Mouse (Mus musculus) left cerebral cortex, adult 9 months (tissue): ENCODE results near the gene Txnrd2.

ENCODE experiments used
- DNase-seq, 2 experiments: peaks; one replicate each; pipeline ENCODE4 v3.0.0; 2022; ENCODE audit warnings: low spot score in 2 of 2

Gene Txnrd2

DNA sequence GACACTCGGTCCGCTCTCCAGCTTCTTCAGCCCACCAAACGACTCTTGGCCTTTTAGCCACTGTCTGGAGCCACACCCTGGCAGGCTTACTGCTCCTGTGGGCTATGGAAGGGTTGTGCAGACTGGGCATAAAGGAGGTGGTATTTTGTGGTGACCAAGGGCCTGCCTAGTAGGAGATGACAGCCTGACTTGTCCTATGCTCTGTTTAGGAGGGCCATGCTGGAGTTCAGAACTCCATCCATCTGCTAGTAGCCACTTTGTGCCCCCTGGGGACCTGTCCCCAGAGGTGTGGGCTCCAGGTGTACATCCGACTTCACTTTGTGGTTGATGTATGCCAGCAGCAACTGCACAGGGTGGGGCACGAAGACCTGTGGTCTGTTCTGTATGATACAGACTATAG is 32.6 kb upstream of the Txnrd2 start:
- DNase-seq: no peak

DNA sequence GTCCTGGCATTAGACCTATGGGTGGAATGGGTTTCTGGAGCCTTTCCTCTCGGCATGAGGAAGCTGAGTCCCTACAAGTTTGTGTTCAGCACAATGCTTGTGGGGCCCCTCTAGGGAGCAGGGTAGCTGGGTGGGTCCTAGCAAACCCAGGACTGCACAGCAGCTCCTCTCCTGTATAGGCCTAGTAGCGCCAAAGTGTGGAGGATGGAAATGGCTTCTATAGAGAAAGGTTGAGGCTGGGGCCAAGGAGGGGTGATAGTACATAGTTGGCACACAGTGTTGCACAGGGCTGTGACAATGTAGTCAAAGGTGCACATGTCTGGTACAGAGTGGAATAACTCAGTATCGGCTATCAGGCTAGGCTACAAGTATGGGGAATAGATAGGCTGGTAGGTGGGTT is 32.1 kb upstream of the Txnrd2 start:
- no peak for DNase-seq

DNA sequence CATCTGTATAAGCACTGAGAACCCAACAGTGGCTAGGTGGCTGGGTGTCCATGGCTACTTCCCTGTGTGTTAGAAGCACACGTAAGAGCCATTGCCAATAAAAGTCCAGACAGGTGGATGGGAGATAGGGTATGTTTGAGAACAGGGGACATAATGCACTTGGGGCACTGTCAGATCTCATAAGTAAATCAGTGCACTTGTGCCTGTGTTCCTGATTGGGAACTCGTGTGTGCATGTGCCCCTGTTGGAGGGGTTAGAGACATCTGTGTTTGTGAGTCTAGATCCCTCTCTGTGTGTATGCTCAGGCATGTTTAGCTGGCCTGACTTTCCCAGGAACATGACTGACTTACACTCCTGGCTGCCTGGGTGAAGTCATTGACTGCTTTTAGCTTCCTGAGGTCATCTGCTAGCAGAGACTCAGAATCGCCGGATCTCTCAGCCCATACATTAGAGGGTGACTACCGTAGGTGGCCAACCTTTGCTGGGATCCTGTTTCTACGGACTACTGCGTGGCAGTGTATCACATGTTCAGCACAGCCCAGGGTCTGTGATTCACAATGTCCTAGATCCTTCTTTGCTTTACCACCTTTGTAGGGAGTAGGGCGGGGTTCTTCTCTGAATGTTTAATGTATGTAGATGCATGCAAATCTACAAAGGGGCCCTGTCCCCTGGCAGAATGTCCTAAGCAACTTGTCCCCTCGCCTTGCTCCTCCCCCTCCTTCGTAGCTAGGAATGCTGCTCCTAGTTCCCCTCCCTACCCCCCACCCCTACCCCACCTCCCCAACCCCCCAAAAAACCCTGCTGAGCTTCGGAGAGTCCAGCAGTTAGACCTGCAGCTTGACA is 31.2 kb upstream of the Txnrd2 start:
- no peak for DNase-seq

DNA sequence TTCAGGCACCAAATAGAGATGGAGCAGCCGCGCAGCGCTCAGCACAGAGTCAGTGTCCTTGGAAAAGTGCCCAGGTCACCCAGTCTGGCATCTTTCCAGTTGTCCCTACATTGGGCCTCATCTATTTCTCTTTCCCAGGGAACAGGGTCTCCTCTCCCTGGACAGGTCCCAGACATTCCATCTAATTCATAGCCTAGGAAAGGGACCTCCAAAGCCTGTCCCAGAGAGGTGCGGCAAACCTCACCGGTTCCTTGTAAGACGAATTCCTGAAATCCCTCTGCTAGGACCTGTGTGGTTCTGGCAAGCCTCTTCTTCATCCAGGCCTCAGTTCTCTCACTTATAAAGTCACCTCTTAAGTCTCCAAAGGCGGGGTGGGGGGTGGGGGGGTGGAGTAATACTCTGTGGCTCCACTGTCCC is 30.6 kb upstream of the Txnrd2 start:
- DNase-seq: no peak

DNA sequence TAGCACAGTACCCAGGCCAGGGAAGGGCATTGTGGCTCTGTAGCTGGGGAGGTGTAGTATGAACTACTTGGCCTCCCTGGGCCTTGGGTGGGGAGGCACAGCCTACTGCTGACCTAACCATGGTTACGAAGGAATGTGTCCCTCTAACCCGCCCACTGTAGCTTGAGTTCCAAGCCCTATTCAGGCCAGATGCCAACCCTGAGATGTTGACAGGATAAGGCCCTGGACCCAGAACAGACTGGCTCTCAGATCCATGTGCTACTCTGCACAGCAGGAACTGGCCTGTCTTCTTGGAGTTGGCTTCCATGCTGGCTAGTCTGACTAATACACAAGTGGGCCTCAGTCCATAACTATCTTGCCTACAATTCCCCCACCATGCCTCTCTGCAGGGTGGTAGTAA is 30.0 kb upstream of the Txnrd2 start:
- DNase-seq: no peak

DNA sequence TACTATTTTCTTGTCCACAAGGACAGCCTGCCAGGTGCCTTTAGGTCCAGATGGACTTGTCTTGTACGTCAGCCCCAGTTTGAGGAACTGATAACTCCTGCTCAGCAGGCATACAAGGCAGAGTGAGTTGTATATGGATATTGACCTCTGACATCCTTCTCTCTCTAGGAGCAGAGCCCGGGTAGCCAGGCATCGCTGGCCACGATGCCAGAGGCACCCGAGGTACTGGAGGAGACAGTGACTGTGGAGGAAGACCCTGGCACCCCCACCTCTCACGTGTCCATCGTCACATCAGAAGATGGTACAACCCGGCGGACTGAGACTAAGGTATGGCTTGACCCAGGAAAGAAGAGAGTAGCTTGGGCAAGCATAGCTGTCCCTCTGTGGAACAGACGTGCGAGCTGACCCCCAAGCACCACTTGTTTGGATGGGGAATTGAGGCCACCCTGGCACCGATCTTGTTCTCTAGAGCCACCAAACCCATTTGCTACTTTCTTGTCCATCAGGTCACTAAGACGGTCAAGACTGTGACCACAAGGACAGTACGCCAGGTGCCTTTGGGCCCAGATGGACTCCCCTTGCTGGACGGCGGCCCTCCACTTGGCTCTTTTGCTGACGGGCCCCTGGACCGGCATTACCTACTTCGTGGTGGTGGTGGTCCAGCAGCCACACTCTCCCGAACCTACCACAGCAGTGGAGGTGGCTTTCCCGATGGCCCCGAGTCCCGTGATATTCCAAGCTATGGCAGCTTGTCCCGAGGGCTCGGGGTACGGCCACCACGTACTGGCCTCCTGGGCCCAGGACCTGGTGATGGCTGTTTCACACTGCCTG is 29.2 kb upstream of the Txnrd2 start:
- DNase-seq: no peak

DNA sequence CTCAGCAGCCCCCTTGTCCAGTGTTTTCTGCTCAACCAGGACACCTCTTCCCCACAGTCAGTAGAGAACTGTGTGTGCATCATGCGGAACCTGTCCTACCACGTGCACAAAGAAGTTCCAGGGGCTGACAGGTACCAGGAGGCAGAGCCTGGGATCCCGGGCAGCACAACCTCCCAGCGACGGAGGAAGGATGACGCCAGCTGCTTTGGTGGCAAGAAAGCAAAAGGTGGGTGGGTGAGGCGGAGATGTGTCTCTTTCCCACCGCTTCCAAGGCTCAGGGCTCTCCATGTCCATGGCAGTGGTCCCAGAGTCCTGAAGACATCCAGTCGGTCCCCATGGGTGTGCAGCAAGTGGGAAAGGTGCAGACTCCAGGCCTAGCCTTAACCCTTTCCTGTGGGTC is 26.2 kb upstream of the Txnrd2 start:
- DNase-seq: no peak

DNA sequence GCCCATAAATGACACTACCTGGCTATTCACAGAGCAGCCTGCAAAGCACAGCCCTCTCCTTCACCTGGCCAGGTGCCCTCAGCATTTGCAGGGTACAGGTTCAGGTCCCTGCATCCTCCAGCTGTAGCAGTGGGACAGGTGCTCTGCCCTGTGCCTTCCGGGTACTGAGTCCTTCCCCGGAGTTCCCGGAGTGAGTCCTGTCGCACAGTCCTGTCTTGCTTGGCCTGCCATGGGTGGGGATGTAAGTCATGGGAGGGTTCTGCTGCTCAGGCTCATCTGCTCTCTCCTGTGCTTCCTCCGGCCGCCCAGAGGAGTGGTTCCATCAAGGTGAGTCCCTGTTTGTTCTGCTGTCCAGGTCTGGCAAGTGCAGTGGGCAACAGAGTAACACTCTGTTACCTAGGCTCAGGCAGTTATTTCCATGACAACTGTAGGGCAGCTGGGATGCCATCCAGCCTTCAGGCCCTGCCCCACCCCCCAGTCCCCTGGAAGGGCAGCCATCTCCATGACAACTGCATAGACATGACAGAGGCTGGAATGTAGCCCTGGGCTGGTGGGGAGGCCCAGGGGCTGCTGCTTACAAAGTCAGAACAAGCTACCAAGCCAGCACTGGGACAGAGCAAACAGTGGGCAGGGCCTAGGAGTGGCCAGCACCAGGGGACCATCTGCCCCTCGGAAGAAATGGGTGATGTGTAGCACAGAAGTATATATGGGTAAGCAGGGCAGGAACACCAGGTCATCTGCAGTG is 25.5 kb upstream of the Txnrd2 start:
- DNase-seq: no peak

DNA sequence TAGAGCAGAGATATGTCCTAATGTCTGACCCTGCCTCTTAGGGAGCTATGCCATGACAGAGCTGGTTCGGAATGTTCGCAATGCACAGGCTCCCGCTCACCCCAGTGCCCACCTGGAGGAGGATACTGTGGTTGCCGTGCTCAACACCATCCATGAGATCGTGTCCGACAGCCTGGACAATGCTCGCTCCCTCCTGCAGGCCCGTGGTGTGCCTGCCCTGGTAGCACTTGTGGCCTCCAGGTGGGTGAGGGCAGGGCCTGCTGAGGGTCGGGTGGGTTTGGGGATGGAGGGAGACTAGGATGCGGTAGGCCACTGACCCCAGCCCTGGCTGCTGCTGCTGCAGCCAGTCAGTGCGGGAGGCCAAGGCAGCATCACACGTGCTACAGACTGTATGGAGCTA is 22.9 kb upstream of the Txnrd2 start:
- DNase-seq: no peak

DNA sequence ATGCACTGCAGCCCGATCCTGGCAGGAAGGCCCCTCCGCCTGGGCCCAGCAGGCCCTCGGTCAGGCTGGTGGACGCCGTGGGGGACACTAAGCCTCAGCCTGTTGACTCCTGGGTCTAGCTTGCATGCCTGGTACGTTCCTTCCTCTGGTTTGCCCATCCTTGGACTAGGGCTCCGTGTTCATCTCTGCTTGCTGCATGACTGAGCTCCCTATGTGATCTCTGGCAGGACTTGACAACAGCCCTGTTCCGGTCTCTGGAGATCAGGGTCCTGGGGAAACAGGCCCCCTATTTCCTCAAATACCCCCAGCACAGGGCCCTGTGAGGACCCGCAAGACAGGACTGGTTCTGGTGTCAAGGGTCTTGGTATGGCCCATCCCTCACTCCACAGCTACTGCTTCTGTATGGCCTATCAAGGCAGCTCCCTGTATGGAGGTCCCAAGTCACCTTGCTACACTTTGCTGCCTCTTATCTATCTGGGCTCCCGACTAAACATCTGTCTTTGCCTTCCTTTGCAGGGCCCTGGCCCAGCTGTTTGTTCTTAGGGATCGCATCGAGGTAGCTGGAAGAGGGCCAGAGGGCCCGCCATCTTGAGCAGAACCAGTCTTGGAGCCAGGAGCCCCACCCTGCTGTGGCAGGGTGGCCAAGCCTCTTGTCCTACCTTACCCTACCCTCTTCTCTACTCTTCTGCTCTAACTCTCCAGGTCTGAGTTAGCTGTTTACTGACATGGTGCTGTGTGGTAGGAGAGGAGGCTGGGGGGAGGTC is 20.9 kb upstream of the Txnrd2 start:
- no peak for DNase-seq

DNA sequence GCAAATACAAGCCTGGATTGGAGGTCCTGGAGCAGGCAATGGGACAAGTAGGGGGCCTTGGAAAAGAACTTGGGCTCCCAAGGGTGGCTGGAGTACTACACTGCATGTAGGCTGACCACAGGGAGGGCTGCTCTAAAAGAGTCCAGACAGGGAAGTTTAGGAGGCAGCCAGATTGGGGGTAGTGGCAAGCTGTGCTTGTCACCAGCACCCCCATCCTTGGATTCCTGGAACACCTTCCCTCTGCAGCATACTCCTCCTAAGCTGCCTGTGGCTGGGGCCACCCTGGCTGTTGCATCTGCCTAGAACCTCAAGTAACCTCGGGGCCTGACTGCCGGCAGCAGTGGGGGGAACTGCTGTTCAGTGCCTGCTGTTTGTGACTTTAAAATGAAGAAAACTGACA is 20.3 kb upstream of the Txnrd2 start:
- no peak for DNase-seq

DNA sequence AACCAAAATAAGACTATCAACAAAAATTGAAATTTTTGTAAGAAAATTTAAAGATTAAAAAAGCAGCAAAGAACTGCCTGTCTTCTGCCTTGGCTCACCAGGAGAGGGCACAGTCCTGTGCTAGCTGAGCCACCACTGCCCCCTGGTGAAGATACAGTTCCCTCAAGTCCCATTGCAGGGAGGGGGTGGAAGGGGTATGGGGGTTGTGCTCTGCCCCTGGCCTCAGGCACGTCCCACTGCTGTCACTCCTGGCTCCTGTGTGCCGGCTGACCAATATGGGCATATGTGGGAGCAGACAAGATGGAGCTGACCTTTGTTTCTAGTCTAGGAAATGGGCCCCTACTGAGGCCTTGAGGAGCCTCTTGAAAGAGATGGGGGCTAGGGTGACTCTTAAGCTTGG is 19.9 kb upstream of the Txnrd2 start:
- peak in 1 of 2 experiments; percentile 67 for DNase-seq

DNA sequence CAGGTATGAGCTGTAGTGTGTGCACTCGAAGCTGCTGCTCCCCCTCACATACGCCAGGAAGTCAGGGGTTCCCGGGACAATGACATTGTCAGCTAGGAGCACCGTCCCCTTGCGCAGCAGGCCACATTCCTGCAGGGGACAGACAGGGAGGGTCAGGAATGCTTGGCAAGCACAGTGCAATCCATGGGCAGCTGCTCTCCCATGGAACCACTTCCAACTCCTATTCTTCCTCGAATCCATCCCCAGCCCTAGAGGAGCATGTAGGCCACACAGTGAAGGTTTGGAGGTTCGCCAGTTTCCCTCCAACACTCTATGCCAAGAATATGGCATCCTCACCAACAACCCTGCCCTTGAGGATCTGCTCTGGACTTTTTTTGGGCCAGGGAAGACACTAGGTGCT is 18.3 kb upstream of the Txnrd2 start:
- DNase-seq: no peak

DNA sequence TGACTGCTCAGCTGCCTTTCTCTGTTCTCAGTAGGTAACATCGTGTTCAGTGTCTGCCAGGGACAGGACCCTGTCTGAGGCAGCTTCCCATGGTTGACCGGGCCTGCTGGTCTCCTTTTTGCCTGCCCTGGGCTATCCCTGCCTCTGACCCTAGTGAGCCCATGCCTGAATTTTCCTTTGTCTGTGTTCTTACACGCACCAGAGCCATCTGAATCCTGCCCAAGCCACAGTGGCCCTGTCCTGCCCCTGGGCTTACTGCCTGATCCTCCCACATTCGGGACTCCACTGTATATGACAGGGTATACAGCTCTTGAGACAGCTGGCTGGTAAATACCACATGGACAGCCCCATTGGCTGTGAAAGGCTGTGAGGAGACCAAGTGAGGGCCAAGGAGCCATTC is 16.4 kb upstream of the Txnrd2 start:
- no peak for DNase-seq

DNA sequence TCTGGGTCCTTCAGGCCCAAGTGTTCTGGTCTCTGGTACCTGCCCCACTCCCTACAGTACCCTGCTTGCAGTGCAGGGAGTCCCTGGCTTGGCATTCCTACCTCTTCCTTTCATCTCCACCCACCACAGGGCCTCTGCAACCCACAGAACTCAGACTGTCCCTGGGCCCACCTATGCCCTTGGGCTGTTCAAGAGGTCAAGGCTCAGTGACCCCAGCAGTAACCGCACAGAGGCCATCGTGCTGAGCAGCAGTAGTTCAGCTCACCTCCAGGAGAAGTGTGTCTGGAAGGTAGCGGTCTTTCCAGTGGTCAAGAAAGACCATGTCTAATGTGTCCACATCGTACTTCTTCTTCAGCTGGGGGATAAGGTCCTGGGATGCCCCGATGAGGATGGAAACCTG is 15.8 kb upstream of the Txnrd2 start:
- no peak for DNase-seq

DNA sequence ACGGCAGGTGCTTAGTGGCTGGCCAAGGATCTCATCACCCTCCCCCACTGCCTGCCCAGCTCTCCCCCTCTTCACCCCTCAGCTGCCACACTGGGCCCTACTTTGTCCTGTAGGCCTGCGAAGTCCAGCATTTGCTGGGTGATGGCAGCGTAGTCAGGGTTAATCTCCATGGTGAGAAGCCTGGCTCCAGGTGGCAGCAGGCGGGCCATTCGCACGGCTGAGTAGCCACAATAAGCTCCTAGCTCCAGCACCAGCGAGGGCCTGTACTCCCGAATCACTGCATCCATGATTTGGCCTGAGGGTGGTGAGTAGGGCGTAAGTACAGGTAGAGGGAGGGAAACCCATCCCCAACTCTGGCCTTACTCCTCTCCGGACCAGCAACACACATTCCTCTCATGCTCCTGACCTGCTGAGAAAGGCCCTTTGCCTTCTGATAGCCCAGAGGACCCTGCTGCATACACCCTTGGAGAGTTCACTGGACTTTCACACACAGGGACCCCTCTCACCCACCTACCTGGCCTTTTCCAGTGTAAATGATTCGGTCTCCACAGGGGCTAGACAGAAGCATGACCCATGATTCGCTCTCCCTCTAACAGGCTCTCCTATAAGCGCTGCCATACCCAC is 15.0 kb upstream of the Txnrd2 start:
- no peak for DNase-seq

DNA sequence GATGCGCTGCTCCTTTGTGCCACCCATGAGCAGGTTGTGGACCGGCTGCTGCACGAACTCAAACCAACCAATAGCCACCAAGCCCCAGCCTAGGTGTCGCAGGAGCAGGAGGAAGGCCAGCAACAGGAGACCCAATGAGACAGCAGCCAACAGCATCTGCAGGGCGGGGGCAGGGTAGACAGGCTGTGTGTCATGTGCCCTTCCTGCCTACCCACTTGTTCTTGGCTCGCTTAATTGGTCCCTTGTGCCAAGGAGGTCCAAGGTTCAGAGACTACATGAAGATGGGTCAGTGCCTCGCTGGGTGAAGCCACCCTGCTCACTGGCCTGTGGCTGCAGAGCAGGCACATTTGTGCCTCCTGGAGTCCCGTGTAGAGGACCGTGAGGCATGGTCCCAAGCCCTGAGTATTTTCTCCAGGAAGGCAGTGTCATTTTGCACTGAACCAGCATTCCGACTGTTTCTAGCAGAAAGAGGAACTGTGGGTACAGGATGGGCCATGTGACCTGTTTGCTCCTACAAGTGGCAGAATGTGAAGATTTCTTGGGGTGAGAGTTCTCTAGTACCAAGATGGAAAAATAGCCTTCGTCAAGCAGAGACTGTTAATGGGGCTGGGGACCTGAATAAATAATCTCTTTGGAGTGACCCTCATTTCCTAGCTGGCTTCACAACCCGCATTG is 14.2 kb upstream of the Txnrd2 start:
- no peak for DNase-seq

DNA sequence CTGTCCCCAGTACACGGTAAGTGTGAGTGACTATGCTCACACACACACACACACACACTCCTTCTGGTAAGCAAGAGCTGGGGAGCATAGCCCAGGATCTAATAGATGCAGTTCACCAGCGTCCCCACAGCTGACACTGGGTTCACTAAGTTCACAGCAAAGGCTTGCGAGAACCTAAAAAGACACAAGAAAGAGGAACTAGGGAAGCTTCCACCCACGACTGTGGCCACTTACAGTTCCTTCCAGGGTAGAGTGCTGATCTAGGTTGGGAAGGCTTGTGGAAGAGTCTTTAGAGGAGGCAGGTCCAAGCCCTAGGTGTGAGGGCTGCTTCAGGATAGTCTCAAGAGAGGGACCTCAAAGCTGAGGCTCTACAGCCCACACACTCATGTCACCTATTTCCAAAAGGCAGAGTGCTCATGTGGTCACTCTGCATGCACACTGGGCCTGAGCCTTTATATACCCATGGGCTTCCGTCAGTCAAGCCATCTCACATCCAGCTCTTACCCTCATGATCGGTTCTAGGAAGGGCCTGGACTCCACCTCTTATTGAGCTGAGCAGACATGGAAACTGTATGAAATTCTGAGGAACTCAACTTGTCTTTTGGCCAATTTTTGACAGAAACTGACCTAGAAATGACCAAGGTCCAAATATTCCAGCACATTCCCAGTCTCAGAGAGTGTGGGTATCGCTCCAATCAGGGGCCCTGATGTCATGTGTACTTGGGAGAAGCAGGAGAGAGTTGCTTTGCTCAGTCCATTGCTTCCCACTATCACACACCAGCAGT is 13.0 kb upstream of the Txnrd2 start:
- no peak for DNase-seq

DNA sequence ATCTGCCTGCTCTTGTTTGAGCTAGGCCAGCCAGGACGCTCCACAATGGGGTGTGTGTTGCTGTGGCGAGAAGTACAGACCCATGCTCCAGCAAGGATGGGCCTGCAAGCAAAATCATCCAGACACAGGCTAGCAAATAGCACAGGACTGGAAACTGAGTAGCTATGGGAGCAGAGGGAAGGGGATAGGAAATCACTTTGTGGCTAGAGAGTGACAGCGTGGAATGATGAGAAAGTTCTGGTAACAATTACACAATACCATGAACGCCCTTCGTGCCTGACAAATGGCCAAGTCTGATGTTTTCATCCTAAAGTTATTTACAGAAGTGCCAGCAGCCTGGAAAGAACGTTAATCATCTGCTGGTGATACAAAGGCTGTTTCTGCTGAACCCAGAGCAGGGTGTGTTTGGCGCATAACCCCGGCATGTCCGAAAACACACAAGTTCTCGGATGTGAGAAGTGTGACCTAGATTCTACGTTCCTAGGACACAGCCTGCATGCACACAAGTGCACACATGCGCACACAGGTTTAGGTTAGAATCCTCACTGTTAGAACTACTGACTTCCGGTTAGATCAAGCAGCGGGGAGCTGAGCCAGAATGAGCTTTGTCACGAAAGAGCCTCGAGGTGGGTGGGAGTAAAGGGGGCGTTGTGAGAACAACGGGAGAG is 10.0 kb upstream of the Txnrd2 start:
- peak in 1 of 2 experiments; percentile 72 for DNase-seq
